Mouse (Mus musculus) small intestine, adult 2 months (tissue): Measurements from ENCODE around the gene Sh2d1b2. TPM values are rescaled to one million over a fixed set of nuclear protein-coding genes. Genes with fewer than 3 reads are reported as not detected.

Source experiments
- H3K27ac ChIP-seq: fragments of 200-500 bp; 2 replicates; pipeline ENCODE4 v1.5.1; 2012; ENCODE audit warnings: low read depth, low read length, control low read depth, inconsistent platforms; ENCODE audit not compliant: insufficient read depth
- H3K27me3 ChIP-seq: fragments of 200-500 bp; 2 replicates; pipeline ENCODE4 v1.6.1; 2012; ENCODE audit warnings: mild to moderate bottlenecking, moderate library complexity, low read length, inconsistent platforms; ENCODE audit not compliant: control insufficient read depth, insufficient read depth
- H3K36me3 ChIP-seq: fragments of 200-500 bp; 2 replicates; pipeline ENCODE4 v1.6.1; 2012; ENCODE audit warnings: mild to moderate bottlenecking, low read length, control low read depth, inconsistent platforms; ENCODE audit not compliant: control insufficient read depth, insufficient read depth
- H3K4me1 ChIP-seq: fragments of 200-500 bp; 2 replicates; pipeline ENCODE4 v1.6.1; 2012; ENCODE audit warnings: low read length, inconsistent platforms, mixed read lengths; ENCODE audit not compliant: control insufficient read depth, insufficient read depth, insufficient read length
- H3K4me3 ChIP-seq: fragments of 200-500 bp; 2 replicates; pipeline ENCODE4 v1.5.1; 2012; ENCODE audit warnings: low read depth, mild to moderate bottlenecking, control low read depth, inconsistent platforms, low read length, moderate library complexity
- CTCF ChIP-seq: fragments of 200-500 bp; IDR thresholded peaks from 2 replicates; pipeline ENCODE4 v1.5.1; 2012; ENCODE audit warnings: low read depth, mild to moderate bottlenecking, control low read depth, inconsistent platforms, low read length, moderate library complexity, mixed read lengths; ENCODE audit not compliant: insufficient replicate concordance, insufficient read length; ENCODE audit errors: extremely low read depth
- POLR2A ChIP-seq: fragments of 200-500 bp; IDR thresholded peaks from 2 replicates; pipeline ENCODE4 v1.6.1; 2012; ENCODE audit warnings: low read depth, mild to moderate bottlenecking, control low read depth, inconsistent platforms, low read length, moderate library complexity
- WGBS: fragments of 180-500 bp; shearing (Covaris S2); methylation state at CpG from one replicate; pipeline ENCODE4 v1.1.7; 2018; 5-methylcytosine and 5-hydroxymethylcytosine counted together
- polyA plus RNA-seq: library from polyadenylated mRNA; depleted of rRNA; stranded (reverse); fragments of >200 nt; gene quantifications from 2 replicates; pipeline ENCODE4 v1.2.3, GENCODE M21; 2012; rRNA removed

The Sh2d1b2 gene
- polyA plus RNA-seq, 1 experiment: not detected

DNA sequence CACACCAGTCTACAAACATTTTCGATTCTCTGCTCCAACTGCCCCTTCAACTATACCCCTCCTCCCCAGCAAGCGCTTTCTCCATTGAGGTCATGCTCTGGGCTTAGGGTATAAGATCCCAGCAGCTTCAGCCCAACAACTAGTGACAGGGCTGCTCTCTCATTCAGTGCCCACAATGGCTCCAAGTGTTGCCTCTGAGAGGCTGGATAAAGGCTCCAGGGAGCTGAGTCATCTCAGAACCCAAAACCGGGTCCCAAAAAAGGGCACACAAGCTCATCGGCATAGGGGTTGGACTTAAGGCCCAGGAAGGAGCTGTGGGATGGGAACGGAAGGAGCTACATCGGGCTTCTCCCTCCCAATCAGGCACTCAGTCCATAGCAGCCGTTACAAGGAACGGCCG lies 69.1 kb downstream of the Sh2d1b2 start:
- TF ChIP-seq POLR2A (no peak), CTCF (no peak)
- Histone ChIP-seq H3K36me3 (no peaks in the 10 kb centered on the region; the same call in 1 of the 2 replicates), H3K4me3 (no peak overlapping the region), H3K4me1 (no peaks in the 10 kb centered on the region), H3K27ac (no peak overlapping the region), H3K27me3 (no peaks in the 10 kb centered on the region)
- WGBS: 91% methylated on average over 9 of the region's 9 CpGs

DNA sequence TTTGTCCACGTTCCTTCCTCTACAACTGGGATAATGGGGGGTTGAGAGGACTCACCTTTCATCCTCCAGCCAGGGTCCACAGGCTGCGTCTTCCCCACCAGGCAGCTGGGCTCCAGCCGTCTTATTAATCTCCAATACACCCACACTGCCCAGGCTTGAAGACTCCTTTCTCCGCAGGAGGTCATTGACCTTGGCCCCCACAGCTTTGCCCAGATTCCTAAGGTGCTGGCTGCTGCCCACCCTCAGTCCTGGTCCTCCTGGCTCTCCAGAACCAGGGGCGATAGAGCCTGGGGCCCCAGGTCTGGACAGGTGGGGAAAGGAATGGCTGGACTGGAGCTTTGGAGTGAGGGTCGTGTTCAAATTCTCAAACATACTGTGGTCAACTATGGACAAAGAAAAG lies 69.9 kb downstream of the Sh2d1b2 start:
- 91% methylated on average over 6 of the region's 6 CpGs for WGBS

DNA sequence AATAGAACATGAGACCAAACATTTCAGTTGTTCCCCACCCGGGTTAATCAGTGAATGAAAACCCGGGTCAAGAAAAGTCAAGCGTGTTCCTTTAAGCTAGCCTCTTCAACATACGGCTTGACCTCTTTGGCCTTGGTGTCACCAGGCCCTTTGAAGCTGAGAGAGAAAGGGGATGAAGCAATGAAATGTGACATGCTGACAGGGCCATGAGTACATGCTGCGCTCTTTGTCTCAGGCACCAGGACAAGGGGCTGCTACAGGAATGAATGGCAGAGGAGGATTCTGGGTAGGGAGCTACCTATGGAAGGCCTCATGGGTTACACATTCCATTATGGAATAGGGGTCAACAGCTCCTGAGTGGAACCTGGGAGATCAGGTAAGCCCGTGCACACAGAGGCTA lies 70.6 kb downstream of the Sh2d1b2 start:
- H3K36me3 ChIP-seq: no peaks in the 10 kb centered on the region; the same call in 1 of the 2 replicates
- no peaks in the 10 kb centered on the region for H3K27me3 ChIP-seq
- WGBS: 92% methylated on average over 6 of the region's 6 CpGs
- H3K4me3 ChIP-seq: no peak overlapping the region
- no peak overlapping the region for H3K27ac ChIP-seq
- no peak for TF ChIP-seq POLR2A
- TF ChIP-seq CTCF: no peak
- no peaks in the 10 kb centered on the region for H3K4me1 ChIP-seq

More for the DNA sequence above, 69.9 kb downstream of the Sh2d1b2 start:
- no peak for TF ChIP-seq CTCF
- no peak for TF ChIP-seq POLR2A
- no peak overlapping the region for H3K4me3 ChIP-seq
- no peak overlapping the region for H3K27ac ChIP-seq
- no peaks in the 10 kb centered on the region; the same call in 1 of the 2 replicates for H3K36me3 ChIP-seq
- H3K4me1 ChIP-seq: no peaks in the 10 kb centered on the region
- no peaks in the 10 kb centered on the region for H3K27me3 ChIP-seq

Other genes starting within 250 kb of the Sh2d1b2 start
- 4.0 and 4.4 TPM in 2 replicates for gene Ddr2, start 122.0 kb upstream of the Sh2d1b2 start, polyA plus RNA-seq
- 4.8 and 15.1 TPM in 2 replicates for gene Uap1, start 57.8 kb upstream of the Sh2d1b2 start, polyA plus RNA-seq
- 2.1 and 4.5 TPM in 2 replicates for gene Uhmk1, start 17.4 kb upstream of the Sh2d1b2 start, polyA plus RNA-seq
- gene Sh2d1b1, start 44.6 kb downstream of the Sh2d1b2 start, polyA plus RNA-seq: 0.28 and 0.60 TPM in 2 replicates
- 1.8 and 17.6 TPM in 2 replicates for gene Gm7694, start 73.6 kb downstream of the Sh2d1b2 start, polyA plus RNA-seq
- gene Spata46, start 76.1 kb downstream of the Sh2d1b2 start, polyA plus RNA-seq: not detected in 2 replicates